Mouse (Mus musculus): ENCODE measurements around the gene Ugt1a1. TPM values are rescaled to one million over a fixed set of nuclear protein-coding genes. Genes with fewer than 3 reads are reported as not detected.

Ugt1a1 gene
- polyA plus RNA-seq, 1 experiment from 2014 or later: 2.4 TPM

DNA sequence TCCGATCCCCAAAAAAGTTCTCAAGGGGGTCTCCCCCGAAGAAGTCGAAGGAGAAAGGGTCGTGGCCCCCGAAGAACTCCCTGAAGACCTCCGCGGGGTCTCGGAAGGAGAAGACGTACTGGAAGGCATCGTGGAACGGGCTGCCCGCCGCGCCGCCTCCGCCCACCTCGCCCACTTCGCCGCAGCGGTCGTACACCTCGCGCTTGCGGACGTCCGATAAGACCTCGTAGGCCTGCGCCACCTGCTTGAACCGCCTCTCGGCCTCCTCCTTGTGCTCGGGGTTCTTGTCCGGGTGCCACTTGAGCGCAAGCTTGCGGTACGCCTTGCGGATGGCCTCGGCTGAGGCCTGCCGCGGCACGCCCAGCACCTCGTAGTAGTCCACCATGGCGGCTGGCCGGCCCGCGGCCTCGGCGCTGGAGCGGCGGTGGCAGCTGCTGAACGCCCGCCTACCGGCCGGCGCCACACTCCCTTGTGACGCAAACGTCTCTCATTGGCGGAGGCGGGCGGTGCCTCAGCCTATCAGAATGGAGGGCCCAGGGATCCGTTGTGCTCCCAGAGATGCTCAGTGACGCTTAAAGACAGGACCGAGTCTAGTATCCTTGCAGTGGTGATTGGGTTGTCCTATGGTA, 6.4 kb upstream of the Ugt1a1 start, which contains the start of gene Dnajb3:
Gene Dnajb3 (minus strand): TSS at position 489 of the 629 bp plus-strand sequence.
- Histone ChIP-seq H3K4me3 (ENCODE audit: low read length) (peak within 1 kb of the TSS; percentile 49), H3K27me3 (ENCODE audit: insufficient read depth, low read length) (no peaks in the 10 kb centered on the region), H3K27ac (ENCODE audit: low read length) (no peak within 1 kb of the TSS), H3K9ac (replicated peaks; ENCODE audit: low read length) (peak within 1 kb of the TSS; percentile 77), H3K4me1 (ENCODE audit: insufficient read depth, low read length) (peaks cover 9% of the 10 kb centered on the region; the same call in 1 of the 2 replicates), H3K9me3 (ENCODE audit: low read length) (peaks cover 16% of the 10 kb centered on the region), H3K4me2 (replicated peaks; ENCODE audit: low read depth, low read length) (peak within 1 kb of the TSS; percentile 91), H3K36me3 (ENCODE audit: insufficient read depth, low read length) (no peaks in the 10 kb centered on the region)
- peak; percentile 96 for ATAC-seq (ENCODE audit: low FRiP score, low TSS enrichment)
- WGBS: 7% methylated on average over 62 of the region's 62 CpGs

DNA sequence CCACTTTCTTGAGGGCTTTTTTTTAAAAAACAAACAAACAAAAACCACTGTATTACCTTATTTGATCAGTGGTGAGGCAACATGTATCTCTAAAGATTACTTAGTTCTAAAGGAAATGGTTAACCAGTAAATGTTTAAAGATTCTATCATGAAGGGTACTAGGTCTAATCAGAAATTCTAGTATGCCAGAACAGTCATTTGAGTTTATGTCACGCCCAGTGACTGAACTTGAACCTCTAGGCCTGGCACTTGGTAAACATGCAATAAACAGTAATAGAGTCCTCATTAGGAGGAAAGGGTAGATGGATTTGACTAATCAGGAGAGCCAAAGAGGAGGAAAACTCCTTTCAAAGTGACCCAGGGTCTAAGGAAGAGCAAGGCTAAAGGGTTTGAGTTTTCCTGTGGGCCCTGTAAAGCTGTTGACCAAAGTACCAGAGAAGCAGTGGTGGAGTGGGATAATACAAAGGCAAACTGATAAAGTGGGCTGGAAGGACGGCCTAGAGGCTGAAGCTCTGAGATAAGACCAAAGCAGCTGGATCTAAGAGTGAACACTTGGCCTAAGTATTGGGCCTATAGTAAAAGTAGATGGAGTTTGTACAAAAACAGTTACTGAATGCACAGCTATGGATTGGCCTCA, 4.8 kb upstream of the Ugt1a1 start:
- Histone ChIP-seq H3K27me3 (ENCODE audit: insufficient read depth, low read length) (no peaks in the 10 kb centered on the region), H3K4me1 (ENCODE audit: insufficient read depth, low read length) (peaks cover 9% of the 10 kb centered on the region; the same call in 1 of the 2 replicates), H3K36me3 (ENCODE audit: insufficient read depth, low read length) (no peaks in the 10 kb centered on the region), H3K4me3 (ENCODE audit: low read length) (no peak overlapping the region), H3K9me3 (ENCODE audit: low read length) (peaks cover 24% of the 10 kb centered on the region), H3K4me2 (replicated peaks; ENCODE audit: low read depth, low read length) (no peak overlapping the region), H3K27ac (ENCODE audit: low read length) (no peak overlapping the region), H3K9ac (replicated peaks; ENCODE audit: low read length) (no peak overlapping the region)
- no peak for ATAC-seq (ENCODE audit: low FRiP score, low TSS enrichment)
- 76% methylated on average over 2 of the region's 2 CpGs for WGBS

DNA sequence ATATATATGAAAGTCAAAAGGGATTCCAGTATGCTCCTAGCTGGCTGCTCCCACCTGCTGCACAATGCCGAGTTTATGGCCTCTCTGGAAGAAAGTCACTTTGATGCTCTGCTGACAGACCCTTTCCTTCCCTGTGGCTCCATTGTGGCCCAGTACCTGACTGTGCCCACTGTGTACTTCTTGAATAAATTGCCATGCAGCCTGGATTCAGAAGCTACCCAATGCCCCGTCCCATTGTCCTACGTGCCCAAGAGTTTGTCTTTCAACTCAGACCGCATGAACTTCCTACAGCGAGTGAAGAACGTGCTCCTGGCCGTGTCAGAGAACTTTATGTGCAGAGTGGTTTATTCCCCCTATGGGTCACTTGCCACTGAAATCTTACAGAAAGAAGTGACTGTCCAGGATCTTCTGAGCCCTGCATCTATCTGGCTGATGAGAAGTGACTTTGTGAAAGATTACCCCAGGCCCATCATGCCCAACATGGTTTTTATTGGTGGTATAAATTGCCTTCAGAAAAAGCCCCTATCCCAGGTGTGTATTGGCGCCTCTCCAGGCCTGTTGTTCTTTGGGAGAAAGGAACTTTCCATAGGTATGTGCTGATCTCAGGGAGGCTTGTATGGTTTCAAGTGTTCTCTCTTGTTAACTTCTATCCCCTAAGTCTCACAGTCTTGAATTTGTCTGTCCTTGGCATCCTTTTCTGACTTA, 734 bp downstream of the Ugt1a1 start:
- Histone ChIP-seq H3K36me3 (ENCODE audit: insufficient read depth, low read length) (no peaks in the 10 kb centered on the region), H3K4me2 (replicated peaks; ENCODE audit: low read depth, low read length) (no peak overlapping the region), H3K4me1 (ENCODE audit: insufficient read depth, low read length) (no peaks in the 10 kb centered on the region), H3K9ac (replicated peaks; ENCODE audit: low read length) (no peak overlapping the region), H3K27me3 (ENCODE audit: insufficient read depth, low read length) (no peaks in the 10 kb centered on the region), H3K9me3 (ENCODE audit: low read length) (peaks cover 60% of the 10 kb centered on the region), H3K4me3 (ENCODE audit: low read length) (no peak overlapping the region), H3K27ac (ENCODE audit: low read length) (no peak overlapping the region)
- ATAC-seq (ENCODE audit: low FRiP score, low TSS enrichment): no peak
- WGBS: 62% methylated on average over 8 of the region's 8 CpGs

DNA sequence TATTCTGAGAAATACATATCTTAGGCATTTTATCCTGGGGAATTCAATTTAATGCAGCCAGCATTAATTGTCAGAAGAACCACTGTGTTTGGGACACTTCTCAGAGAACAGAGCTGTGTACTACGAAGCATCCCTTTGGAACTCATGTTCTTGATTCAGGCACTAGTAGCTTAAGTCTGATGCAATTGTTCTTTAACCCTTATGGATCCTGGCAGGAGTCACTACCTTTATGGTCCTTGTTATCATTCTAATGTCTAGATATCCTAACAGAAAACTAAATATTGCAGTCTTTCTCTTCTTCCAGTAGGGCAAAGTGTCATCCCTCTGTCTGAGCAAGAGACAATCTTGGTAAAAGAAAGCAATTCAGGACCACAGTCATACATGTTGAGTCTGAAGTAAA, 1.3 kb downstream of the Ugt1a1 start:
- H3K4me2 ChIP-seq (replicated peaks; ENCODE audit: low read depth, low read length): no peak overlapping the region
- ATAC-seq (ENCODE audit: low FRiP score, low TSS enrichment): no peak
- H3K4me3 ChIP-seq (ENCODE audit: low read length): no peak overlapping the region
- no peaks in the 10 kb centered on the region for H3K36me3 ChIP-seq (ENCODE audit: insufficient read depth, low read length)
- no peaks in the 10 kb centered on the region for H3K27me3 ChIP-seq (ENCODE audit: insufficient read depth, low read length)
- no peak overlapping the region for H3K9ac ChIP-seq (replicated peaks; ENCODE audit: low read length)
- no peak overlapping the region for H3K27ac ChIP-seq (ENCODE audit: low read length)
- H3K9me3 ChIP-seq (ENCODE audit: low read length): peaks cover 63% of the 10 kb centered on the region
- no peaks in the 10 kb centered on the region for H3K4me1 ChIP-seq (ENCODE audit: insufficient read depth, low read length)
- 85% methylated on average over 1 of the region's 1 CpGs for WGBS

DNA sequence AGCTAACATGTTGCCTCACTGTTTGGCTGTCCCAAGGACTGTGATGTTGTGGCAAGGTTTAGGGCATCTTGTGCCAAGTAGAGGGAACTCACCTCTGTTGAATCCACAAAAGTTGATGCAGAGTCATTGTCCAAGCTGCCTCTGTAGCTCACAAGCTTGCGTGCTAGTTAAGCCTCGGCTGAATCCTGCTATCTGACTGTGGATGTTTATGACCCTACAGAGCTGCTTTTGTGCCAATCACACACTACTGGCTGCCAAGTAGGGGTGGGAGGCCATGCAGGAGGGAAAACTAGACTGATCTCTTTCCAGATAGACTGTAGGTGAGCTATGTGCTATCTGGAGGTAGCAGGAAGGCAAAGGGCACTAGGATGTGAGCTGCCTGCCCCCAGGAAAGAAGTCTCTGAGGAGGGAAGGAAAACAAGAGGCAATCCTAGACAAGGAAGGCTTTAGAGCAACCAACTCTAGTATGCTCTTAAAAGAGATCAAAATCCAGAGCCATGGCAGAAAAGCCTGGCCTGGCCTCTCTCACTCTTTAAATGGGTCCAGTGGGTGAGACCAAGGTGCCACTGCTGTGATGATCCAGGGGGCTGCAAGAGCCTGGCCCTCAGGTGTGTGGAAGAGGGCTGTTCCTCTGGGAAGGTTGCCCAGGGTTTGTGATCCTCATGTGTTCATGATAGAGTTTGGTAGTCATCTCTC, 2.2 kb downstream of the Ugt1a1 start:
- ATAC-seq (ENCODE audit: low FRiP score, low TSS enrichment): 0 out of 2 replicates have a peak, but pooled peaks have one; percentile 5
- 74% methylated on average over 2 of the region's 2 CpGs for WGBS

DNA sequence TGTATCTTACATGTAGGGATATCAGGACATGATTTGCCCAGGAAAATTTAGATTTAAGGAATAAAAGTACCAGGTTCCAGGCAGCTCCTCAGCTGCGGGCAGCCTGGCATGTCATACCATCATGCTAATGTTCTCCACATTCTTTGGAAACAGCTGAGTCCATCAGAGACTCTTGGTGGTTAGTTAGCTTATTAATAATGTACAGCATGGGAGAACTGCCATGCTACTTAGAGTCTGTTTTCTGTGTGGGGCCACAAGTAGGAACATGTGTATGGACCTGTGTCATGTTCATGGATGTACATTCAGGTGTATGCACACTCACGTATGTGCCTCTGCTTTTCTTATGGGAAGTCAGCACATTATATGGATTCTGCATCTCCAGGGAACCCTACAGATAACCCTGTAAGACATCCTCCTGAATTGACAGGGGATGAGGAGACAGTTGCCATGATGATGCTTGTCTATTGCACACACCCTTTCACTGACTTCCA, 2.7 kb downstream of the Ugt1a1 start:
- ATAC-seq (ENCODE audit: low FRiP score, low TSS enrichment): no peak
- Histone ChIP-seq H3K4me3 (ENCODE audit: low read length) (no peak overlapping the region), H3K27me3 (ENCODE audit: insufficient read depth, low read length) (no peaks in the 10 kb centered on the region), H3K4me1 (ENCODE audit: insufficient read depth, low read length) (no peaks in the 10 kb centered on the region), H3K9me3 (ENCODE audit: low read length) (peaks cover 63% of the 10 kb centered on the region), H3K9ac (replicated peaks; ENCODE audit: low read length) (no peak overlapping the region), H3K36me3 (ENCODE audit: insufficient read depth, low read length) (no peaks in the 10 kb centered on the region), H3K4me2 (replicated peaks; ENCODE audit: low read depth, low read length) (no peak overlapping the region), H3K27ac (ENCODE audit: low read length) (no peak overlapping the region)
- 77% methylated on average over 2 of the region's 2 CpGs for WGBS

More for the DNA sequence above, 2.2 kb downstream of the Ugt1a1 start:
- Histone ChIP-seq H3K4me2 (replicated peaks; ENCODE audit: low read depth, low read length) (no peak overlapping the region), H3K9ac (replicated peaks; ENCODE audit: low read length) (no peak overlapping the region), H3K27ac (ENCODE audit: low read length) (no peak overlapping the region), H3K27me3 (ENCODE audit: insufficient read depth, low read length) (no peaks in the 10 kb centered on the region), H3K4me3 (ENCODE audit: low read length) (no peak overlapping the region), H3K36me3 (ENCODE audit: insufficient read depth, low read length) (no peaks in the 10 kb centered on the region), H3K9me3 (ENCODE audit: low read length) (peaks cover 63% of the 10 kb centered on the region), H3K4me1 (ENCODE audit: insufficient read depth, low read length) (no peaks in the 10 kb centered on the region)

DNA sequence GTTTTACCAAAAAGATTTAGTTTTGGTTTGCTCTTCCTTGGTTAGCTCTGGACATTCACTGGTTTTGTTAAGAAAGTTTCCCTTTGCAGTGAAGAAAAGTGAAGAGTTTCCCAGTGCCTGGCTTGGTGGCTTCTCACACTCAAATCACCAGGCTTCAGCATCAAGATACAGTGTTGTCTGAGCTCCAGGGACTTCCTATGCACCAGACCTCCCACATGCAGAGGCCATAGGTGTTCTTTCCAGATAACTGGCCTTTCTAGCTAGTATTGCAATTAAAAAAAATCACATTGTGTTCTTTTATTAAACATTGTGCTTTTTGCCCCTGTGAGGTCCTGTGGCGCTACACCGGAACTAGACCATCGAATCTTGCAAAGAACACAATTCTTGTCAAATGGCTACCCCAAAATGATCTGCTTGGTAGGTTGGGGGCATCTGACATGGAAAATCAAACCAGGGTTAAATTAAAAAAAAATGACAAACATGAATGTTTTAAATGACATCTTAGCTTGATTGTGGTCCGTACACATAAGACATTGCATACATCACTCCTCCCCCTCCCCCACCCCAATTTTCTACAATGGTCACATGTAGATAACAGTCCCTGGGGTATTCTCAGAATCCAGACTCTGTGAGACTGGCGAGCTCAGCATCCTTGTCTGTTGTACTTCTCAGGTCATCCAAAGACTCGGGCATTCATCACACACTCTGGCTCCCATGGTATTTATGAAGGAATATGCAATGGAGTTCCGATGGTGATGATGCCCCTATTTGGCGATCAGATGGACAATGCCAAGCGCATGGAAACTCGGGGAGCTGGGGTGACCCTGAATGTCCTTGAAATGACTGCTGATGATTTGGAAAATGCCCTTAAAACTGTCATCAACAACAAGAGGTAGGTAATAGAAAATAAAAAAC, 4.0 kb downstream of the Ugt1a1 start:
- 73% methylated on average over 10 of the region's 10 CpGs for WGBS
- no peaks in the 10 kb centered on the region for H3K4me1 ChIP-seq (ENCODE audit: insufficient read depth, low read length)
- no peak overlapping the region for H3K4me2 ChIP-seq (replicated peaks; ENCODE audit: low read depth, low read length)
- H3K9ac ChIP-seq (replicated peaks; ENCODE audit: low read length): no peak overlapping the region
- H3K27ac ChIP-seq (ENCODE audit: low read length): no peak overlapping the region
- ATAC-seq (ENCODE audit: low FRiP score, low TSS enrichment): no peak
- no peak overlapping the region for H3K4me3 ChIP-seq (ENCODE audit: low read length)
- no peaks in the 10 kb centered on the region for H3K27me3 ChIP-seq (ENCODE audit: insufficient read depth, low read length)
- H3K9me3 ChIP-seq (ENCODE audit: low read length): peaks cover 61% of the 10 kb centered on the region
- no peaks in the 10 kb centered on the region for H3K36me3 ChIP-seq (ENCODE audit: insufficient read depth, low read length)

DNA sequence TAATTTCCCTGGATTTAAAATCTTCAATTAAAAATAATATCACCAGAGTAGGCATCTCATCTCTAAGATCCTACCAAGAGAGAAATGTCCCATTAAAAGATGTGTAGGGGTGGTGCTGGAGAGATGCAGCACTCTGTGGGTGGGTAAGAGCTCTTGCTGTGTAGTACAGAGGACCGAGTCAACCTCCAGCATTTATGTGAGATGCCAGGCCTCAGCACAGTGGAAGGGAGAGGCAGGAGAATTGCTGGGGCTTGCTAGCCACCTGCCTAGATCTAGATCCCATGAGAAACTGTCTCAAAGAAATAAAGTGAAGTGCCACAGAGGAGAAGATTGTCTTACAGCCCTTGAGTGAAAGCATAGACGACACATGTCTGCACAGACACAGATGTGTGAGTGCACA, 4.8 kb downstream of the Ugt1a1 start:
- Histone ChIP-seq H3K4me3 (ENCODE audit: low read length) (no peak overlapping the region), H3K36me3 (ENCODE audit: insufficient read depth, low read length) (no peaks in the 10 kb centered on the region), H3K4me1 (ENCODE audit: insufficient read depth, low read length) (no peaks in the 10 kb centered on the region), H3K27ac (ENCODE audit: low read length) (no peak overlapping the region), H3K27me3 (ENCODE audit: insufficient read depth, low read length) (no peaks in the 10 kb centered on the region), H3K9me3 (ENCODE audit: low read length) (peaks cover 57% of the 10 kb centered on the region), H3K4me2 (replicated peaks; ENCODE audit: low read depth, low read length) (no peak overlapping the region), H3K9ac (replicated peaks; ENCODE audit: low read length) (no peak overlapping the region)
- peak; percentile 3; the same call in 1 of the 2 replicates for ATAC-seq (ENCODE audit: low FRiP score, low TSS enrichment)
- WGBS: 50% methylated on average over 2 of the region's 2 CpGs

DNA sequence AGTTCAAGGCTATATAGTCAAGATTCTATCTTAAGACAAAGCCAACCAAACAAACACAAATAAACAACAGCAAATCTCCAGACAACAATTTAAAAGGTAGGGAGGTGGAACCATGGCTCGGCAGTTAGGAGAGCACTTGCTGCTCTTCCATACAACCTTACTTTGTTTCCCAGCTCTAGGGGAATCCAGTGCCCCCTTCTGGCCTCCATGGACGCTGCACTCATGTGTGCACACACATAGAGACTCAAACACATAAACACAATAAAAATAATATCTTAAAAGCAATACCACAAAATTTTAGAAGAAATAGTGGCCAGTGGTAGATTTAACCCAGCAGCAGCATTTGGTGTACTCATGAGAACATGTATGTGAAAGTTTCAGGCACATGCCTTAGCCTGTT, 5.4 kb downstream of the Ugt1a1 start:
- Histone ChIP-seq H3K4me3 (ENCODE audit: low read length) (no peak overlapping the region), H3K9me3 (ENCODE audit: low read length) (peaks cover 52% of the 10 kb centered on the region), H3K9ac (replicated peaks; ENCODE audit: low read length) (no peak overlapping the region), H3K36me3 (ENCODE audit: insufficient read depth, low read length) (no peaks in the 10 kb centered on the region), H3K4me1 (ENCODE audit: insufficient read depth, low read length) (no peaks in the 10 kb centered on the region), H3K4me2 (replicated peaks; ENCODE audit: low read depth, low read length) (no peak overlapping the region), H3K27ac (ENCODE audit: low read length) (no peak overlapping the region), H3K27me3 (ENCODE audit: insufficient read depth, low read length) (no peaks in the 10 kb centered on the region)
- no peak for ATAC-seq (ENCODE audit: low FRiP score, low TSS enrichment)
- WGBS: 65% methylated on average over 2 of the region's 2 CpGs

Measured in kidney, embryonic 16.5 days (tissue).